Mouse (Mus musculus) CD4-positive, CD25-positive, alpha-beta regulatory T cell, adult 4 months (primary cell): ENCODE data around the gene Capzb. TPM values are rescaled to one million over a fixed set of nuclear protein-coding genes. Genes with fewer than 3 reads are reported as not detected.

Experiments
- ATAC-seq: one replicate; pipeline ENCODE4 v1.8.0; 2017
- polyA plus RNA-seq, 2 experiments: library from polyadenylated mRNA; unstranded; fragments of 100-300 nt; shearing (Covaris generic); gene quantifications; one replicate each; pipeline ENCODE4 v1.2.1; 2017

Capzb gene
- polyA plus RNA-seq, 2 experiments from 2014 or later = 479 to 616 TPM

GRCm38 (mm10) chr4:139268242-139268641 lies 75.5 kb downstream of the Capzb start:
- ATAC-seq = no peak

- ATAC-seq = no peak
Measured at GRCm38 (mm10) chr4:139270168-139270567, 77.5 kb downstream of the Capzb start.

- ATAC-seq = no peak
Measured at GRCm38 (mm10) chr4:139271562-139271961, 78.9 kb downstream of the Capzb start.

GRCm38 (mm10) chr4:139272951-139273680 lies 80.4 kb downstream of the Capzb start:
- no peak for ATAC-seq

- no peak for ATAC-seq
Measured at GRCm38 (mm10) chr4:139274573-139274972, 81.9 kb downstream of the Capzb start.

GRCm38 (mm10) chr4:139276411-139276810 lies 83.7 kb downstream of the Capzb start:
- no peak for ATAC-seq

- ATAC-seq = no peak
Measured at GRCm38 (mm10) chr4:139280530-139280929, 87.8 kb downstream of the Capzb start.

- ATAC-seq = no peak
Measured at GRCm38 (mm10) chr4:139281791-139282345, 89.2 kb downstream of the Capzb start.

- ATAC-seq = no peak
Measured at GRCm38 (mm10) chr4:139282955-139283417, 90.3 kb downstream of the Capzb start.

- no peak for ATAC-seq
Measured at GRCm38 (mm10) chr4:139284877-139285276, 92.2 kb downstream of the Capzb start.

GRCm38 (mm10) chr4:139286234-139286633 lies 93.5 kb downstream of the Capzb start:
- no peak for ATAC-seq

GRCm38 (mm10) chr4:139287122-139287863 lies 94.6 kb downstream of the Capzb start:
- ATAC-seq = peak; percentile 68

- peak; percentile 37 for ATAC-seq
Measured at GRCm38 (mm10) chr4:139289017-139289416, 96.3 kb downstream of the Capzb start.

GRCm38 (mm10) chr4:139291099-139291498 lies 98.4 kb downstream of the Capzb start:
- no peak for ATAC-seq

- ATAC-seq = no peak
Measured at GRCm38 (mm10) chr4:139292038-139292437, 99.3 kb downstream of the Capzb start.

- no peak for ATAC-seq
Measured at GRCm38 (mm10) chr4:139297566-139297965, 104.9 kb downstream of the Capzb start.

- no peak for ATAC-seq
Measured at GRCm38 (mm10) chr4:139298671-139299366, 106.1 kb downstream of the Capzb start.

- no peak for ATAC-seq
Measured at GRCm38 (mm10) chr4:139301780-139302179, 109.1 kb downstream of the Capzb start.

- ATAC-seq = no peak
Measured at GRCm38 (mm10) chr4:139302241-139302640, 109.5 kb downstream of the Capzb start.

- ATAC-seq = no peak
Measured at GRCm38 (mm10) chr4:139305521-139305920, 112.8 kb downstream of the Capzb start.

GRCm38 (mm10) chr4:139307916-139308315 lies 115.2 kb downstream of the Capzb start:
- no peak for ATAC-seq

GRCm38 (mm10) chr4:139309651-139310050 lies 117.0 kb downstream of the Capzb start:
- no peak for ATAC-seq
